Mouse (Mus musculus) kidney, embryonic 15.5 days (tissue): ENCODE measurements around the gene Rhoa. TPM values are rescaled to one million over a fixed set of nuclear protein-coding genes. Genes with fewer than 3 reads are reported as not detected.
A peak's percentile ranks its signal among the peaks of the same experiment; 100 is the strongest.
"Not testable (repeated sequence)": the region's sequence is repeated elsewhere in the genome, so short reads cannot be mapped to it uniquely, and the experiment has no call there.

Experiments
- ATAC-seq: fragments of 200-750 bp; cut with Nextera tagmentation; replicated peaks from 2 replicates; pipeline ENCODE4 v1.8.0; 2017; ENCODE audit warnings: moderate TSS enrichment; ENCODE audit not compliant: low FRiP score
- H3K27ac ChIP-seq: fragments of 300-500 bp; sonication (generic); 2 replicates; pipeline ENCODE4 v1.5.1; 2015; ENCODE audit warnings: mild to moderate bottlenecking, inconsistent platforms
- H3K27me3 ChIP-seq: fragments of 300-500 bp; sonication (generic); 2 replicates; pipeline ENCODE4 v1.6.1; 2015; ENCODE audit warnings: inconsistent platforms
- H3K36me3 ChIP-seq: fragments of 300-500 bp; sonication (generic); 2 replicates; pipeline ENCODE4 v1.6.1; 2015; ENCODE audit warnings: inconsistent platforms
- H3K4me1 ChIP-seq: fragments of 300-500 bp; sonication (generic); 2 replicates; pipeline ENCODE4 v1.6.1; 2015; ENCODE audit warnings: inconsistent platforms
- H3K4me2 ChIP-seq: fragments of 300-500 bp; sonication (generic); 2 replicates; pipeline ENCODE4 v1.6.1; 2015; ENCODE audit warnings: moderate library complexity, mild to moderate bottlenecking, inconsistent platforms
- H3K4me3 ChIP-seq: fragments of 300-500 bp; sonication (generic); replicated peaks from 2 replicates; pipeline ENCODE4 v1.5.1; 2015; ENCODE audit warnings: mild to moderate bottlenecking, inconsistent platforms
- H3K9ac ChIP-seq: fragments of 300-500 bp; sonication (generic); 2 replicates; pipeline ENCODE4 v1.6.1; 2015; ENCODE audit warnings: mild to moderate bottlenecking, inconsistent platforms
- H3K9me3 ChIP-seq: fragments of 300-500 bp; sonication (generic); replicated peaks from 2 replicates; pipeline ENCODE4 v1.6.1; 2016; ENCODE audit warnings: inconsistent platforms
- WGBS: fragments of 180-500 bp; shearing (Covaris S2); methylation state at CpG from one replicate; pipeline ENCODE4 v1.1.7; 2015; ENCODE audit warnings: mixed read lengths; 5-methylcytosine and 5-hydroxymethylcytosine counted together
- polyA plus RNA-seq: library from polyadenylated mRNA; unstranded; fragments of >200 nt; fragmentation: Nextera tagmentation; extraction: Ambion mirVana; gene quantifications from 2 replicates; pipeline ENCODE4 v1.2.1, GENCODE M21; 2015

Rhoa gene
- polyA plus RNA-seq, 1 experiment from 2014 or later = 484 TPM

DNA sequence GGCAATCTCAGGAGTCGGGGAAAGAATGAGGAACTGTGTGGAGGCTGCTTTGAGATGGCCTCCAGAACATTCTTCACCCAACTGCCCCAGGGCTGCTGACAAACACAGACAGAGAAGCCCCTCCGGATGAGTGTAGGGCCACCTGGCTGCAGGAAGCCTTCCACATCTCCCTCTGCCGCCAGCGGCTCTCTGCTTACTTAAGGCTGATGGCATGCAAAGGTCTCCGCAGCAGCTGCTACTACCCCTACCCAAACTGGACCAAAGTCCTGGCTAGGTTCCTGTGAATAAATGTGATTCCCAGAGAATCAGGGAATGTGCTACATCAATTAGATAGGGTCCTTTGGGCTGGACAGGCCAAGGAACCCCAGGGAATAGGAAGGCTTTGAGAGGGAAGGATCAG, 33.2 kb upstream of the Rhoa start:
- Histone ChIP-seq H3K27ac (peak overlapping the region; percentile 45), H3K4me2 (no peak overlapping the region), H3K9ac (no peak overlapping the region), H3K4me1 (peaks cover 21% of the 10 kb centered on the region), H3K4me3 (no peak overlapping the region), H3K9me3 (no peaks in the 10 kb centered on the region), H3K36me3 (no peaks in the 10 kb centered on the region), H3K27me3 (no peaks in the 10 kb centered on the region)
- ATAC-seq = 0 out of 2 replicates have a peak, but pooled peaks have one; percentile 6
- 68% methylated on average over 5 of the region's 5 CpGs for WGBS

GRCm38 (mm10) chr9:108273485-108273884, 32.4 kb upstream of the Rhoa start:
- no peak overlapping the region for H3K27ac ChIP-seq

GRCm38 (mm10) chr9:108274476-108275330, 31.2 kb upstream of the Rhoa start:
- H3K27me3 ChIP-seq = no peaks in the 10 kb centered on the region
- ATAC-seq = no peak
- H3K9ac ChIP-seq = no peak overlapping the region
- H3K36me3 ChIP-seq = no peaks in the 10 kb centered on the region
- H3K9me3 ChIP-seq = no peaks in the 10 kb centered on the region
- no peak overlapping the region for H3K4me3 ChIP-seq
- no peak overlapping the region for H3K4me2 ChIP-seq
- peaks cover 21% of the 10 kb centered on the region for H3K4me1 ChIP-seq
- H3K27ac ChIP-seq = peak overlapping the region; percentile 13; the same call in 1 of the 2 replicates
- 70% methylated on average over 5 of the region's 5 CpGs for WGBS

More at GRCm38 (mm10) chr9:108273485-108273884, 32.4 kb upstream of the Rhoa start:
- no peak overlapping the region for H3K4me2 ChIP-seq
- H3K9me3 ChIP-seq = no peaks in the 10 kb centered on the region
- 77% methylated on average over 4 of the region's 4 CpGs for WGBS
- H3K4me1 ChIP-seq = peaks cover 21% of the 10 kb centered on the region
- no peak overlapping the region for H3K9ac ChIP-seq
- no peaks in the 10 kb centered on the region for H3K36me3 ChIP-seq
- H3K4me3 ChIP-seq = no peak overlapping the region
- no peaks in the 10 kb centered on the region for H3K27me3 ChIP-seq
- no peak for ATAC-seq

DNA sequence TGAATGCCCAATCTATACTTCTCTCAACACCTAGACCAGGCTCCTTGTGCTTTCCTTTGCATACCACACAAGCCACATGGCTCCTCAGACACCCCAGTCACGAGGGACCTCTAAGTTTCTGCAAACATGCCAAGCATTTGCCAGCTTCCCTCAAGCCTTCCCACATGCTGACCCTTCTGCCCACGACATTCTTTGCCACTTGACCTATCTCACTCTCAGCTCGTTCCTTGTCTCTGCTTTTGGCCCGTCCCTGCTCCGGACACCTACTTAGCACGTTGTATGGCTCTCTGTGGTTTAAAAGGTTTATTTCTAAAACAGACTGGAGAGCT, 30.6 kb upstream of the Rhoa start:
- 53% methylated on average over 6 of the region's 6 CpGs for WGBS
- ATAC-seq = no peak
- Histone ChIP-seq H3K27me3 (no peaks in the 10 kb centered on the region), H3K4me2 (no peak overlapping the region), H3K27ac (no peak overlapping the region), H3K4me1 (peaks cover 24% of the 10 kb centered on the region), H3K9ac (no peak overlapping the region), H3K36me3 (no peaks in the 10 kb centered on the region), H3K9me3 (no peaks in the 10 kb centered on the region), H3K4me3 (no peak overlapping the region)

DNA sequence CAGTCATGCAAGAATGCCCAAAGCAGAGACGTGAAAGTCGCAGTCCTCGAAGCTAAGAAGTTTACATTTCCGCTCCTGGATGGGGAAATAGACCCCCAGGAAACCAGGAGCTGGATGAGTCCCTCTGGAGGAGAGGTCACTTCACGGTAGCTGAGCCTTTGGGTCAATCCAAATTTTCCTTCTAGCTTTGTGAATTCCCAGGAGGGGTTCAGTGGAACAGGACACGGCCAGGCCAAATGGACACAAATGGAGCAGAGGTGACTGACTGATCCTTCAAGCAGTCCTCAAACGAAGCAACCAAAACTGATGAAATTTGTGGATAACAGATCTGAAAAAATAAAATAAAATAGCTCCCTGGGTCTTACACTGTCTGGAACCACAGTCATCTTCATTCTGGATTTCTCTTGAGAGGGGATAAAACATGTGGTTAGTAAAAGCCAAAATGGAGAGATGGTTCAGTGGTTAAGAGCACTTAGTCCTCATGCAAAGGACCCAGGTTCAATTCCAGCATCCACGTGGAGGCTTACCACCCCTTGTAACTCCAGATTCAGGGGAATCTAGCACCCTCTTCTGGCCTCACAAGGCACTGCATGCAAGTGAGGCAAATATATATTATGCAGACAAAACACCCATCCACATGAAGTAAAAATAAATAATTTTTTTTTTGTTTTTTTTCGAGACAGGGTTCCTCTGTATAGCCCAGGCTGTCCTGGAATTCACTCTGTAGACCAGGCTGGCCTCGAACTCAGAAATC, 27.1 kb upstream of the Rhoa start:
- no peak for ATAC-seq
- Histone ChIP-seq H3K4me3 (no peak overlapping the region), H3K9me3 (no peaks in the 10 kb centered on the region), H3K27ac (no peak overlapping the region), H3K36me3 (no peaks in the 10 kb centered on the region), H3K27me3 (no peaks in the 10 kb centered on the region), H3K4me2 (no peak overlapping the region), H3K9ac (no peak overlapping the region), H3K4me1 (peaks cover 15% of the 10 kb centered on the region)
- 60% methylated on average over 10 of the region's 10 CpGs for WGBS

DNA sequence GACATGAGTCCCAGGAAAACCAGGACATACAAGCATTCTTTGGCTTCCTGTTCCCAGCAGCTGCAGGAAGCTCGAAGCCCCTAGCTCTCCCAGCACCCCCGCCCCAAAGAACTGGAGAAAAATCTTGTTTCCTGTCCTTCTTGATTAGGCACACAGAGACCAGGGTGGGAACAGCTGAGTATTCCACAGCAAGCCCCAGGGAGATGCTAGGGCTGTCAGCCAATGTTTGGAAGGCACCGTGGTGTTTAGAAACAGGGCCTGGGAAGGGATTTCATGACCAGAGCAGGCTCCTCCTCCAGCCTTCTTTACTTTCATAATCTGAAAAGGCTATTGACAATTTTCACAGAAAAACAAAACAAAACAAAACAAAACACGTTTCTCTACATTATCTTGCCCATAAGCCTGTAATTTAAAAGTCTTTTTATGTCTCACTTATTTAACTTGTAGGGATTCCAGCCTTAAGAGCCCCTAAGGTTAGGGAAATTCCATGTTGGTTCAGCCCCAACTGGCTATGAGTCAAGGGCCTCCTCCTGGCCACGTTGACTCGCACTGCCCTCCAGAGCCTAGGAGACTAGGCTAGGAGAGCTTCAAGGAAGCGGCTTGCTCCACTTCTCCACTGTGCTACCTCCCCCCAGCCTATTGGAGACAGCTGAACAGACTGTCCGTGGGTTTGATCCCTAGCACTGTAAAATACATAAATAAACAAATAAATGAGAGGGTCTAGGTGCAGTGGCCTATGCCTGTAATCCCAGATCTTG, 25.7 kb upstream of the Rhoa start:
- Histone ChIP-seq H3K36me3 (no peaks in the 10 kb centered on the region), H3K27ac (peak overlapping the region; percentile 77), H3K9ac (no peak overlapping the region), H3K4me3 (no peak overlapping the region), H3K9me3 (no peaks in the 10 kb centered on the region), H3K4me2 (0 out of 2 replicates have a peak overlapping the region, but pooled peaks have one; percentile 9), H3K27me3 (no peaks in the 10 kb centered on the region), H3K4me1 (peaks cover 10% of the 10 kb centered on the region; the same call in 1 of the 2 replicates)
- peak; percentile 71; the same call in 1 of the 2 replicates for ATAC-seq
- 35% methylated on average over 8 of the region's 8 CpGs for WGBS

- ATAC-seq = peak; percentile 64
- Histone ChIP-seq H3K36me3 (no peaks in the 10 kb centered on the region), H3K9ac (no peak overlapping the region), H3K4me2 (no peak overlapping the region), H3K9me3 (no peaks in the 10 kb centered on the region), H3K27me3 (no peaks in the 10 kb centered on the region), H3K4me3 (no peak overlapping the region), H3K4me1 (peaks cover 8% of the 10 kb centered on the region; the same call in 1 of the 2 replicates), H3K27ac (no peak overlapping the region)
- 13% methylated on average over 6 of the region's 6 CpGs for WGBS
Measured at GRCm38 (mm10) chr9:108284410-108284809, 21.5 kb upstream of the Rhoa start.

DNA sequence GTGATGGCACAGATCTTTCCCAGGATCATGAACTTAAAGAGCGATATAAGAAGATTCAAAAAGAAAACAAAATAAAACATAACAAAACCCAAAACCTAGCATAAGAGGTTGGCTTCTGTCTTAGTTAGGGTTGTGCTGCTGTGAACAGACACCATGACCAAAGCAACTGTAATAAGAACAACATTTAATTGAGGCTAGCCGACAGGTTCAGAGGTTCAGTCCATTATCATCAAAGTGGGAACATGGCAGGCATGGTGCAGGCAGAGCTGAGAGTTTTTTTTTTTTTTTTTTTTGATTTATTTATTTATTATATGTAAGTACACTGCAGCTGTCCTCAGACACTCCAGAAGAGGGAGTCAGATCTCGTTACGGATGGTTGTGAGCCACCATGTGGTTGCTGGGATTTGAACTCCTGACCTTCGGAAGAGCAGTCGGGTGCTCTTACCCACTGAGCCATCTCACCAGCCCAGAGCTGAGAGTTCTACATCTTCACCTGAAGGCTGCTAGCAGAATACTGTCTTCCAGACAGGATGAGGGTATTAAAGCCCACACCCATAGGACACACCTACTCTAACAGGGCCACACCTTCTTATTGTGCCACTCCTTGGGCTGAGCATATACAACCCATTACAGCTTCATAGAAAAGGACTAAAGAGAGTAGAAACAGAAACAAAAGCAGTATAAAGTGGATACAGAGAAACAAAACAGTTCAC, 18.2 kb upstream of the Rhoa start:
- not testable (repeated sequence) for H3K4me3 ChIP-seq, H3K9me3 ChIP-seq, ATAC-seq, H3K27me3 ChIP-seq, H3K27ac ChIP-seq, H3K36me3 ChIP-seq, H3K9ac ChIP-seq, H3K4me1 ChIP-seq, H3K4me2 ChIP-seq
- 90% methylated on average over 4 of the region's 6 CpGs for WGBS

DNA sequence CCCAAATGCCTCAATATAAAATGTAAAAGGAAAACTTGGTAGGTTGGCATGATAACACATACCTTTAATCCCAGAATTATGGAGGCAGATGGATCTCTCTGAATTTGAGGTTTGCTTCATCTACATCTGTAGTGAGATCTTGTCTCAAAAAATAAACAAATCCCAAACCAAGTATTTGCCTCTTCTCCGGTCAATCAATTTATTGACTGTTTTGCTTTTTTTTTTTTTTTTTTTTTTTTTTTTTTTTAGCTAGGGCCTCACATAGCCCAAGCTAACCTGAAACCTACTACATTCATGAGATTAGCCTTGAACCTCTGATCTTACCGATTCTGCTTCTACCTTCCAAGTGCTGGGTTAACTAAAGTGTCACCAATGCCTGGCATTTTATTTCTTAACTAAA, 16.6 kb upstream of the Rhoa start:
- 62% methylated on average over 2 of the region's 2 CpGs for WGBS
- no peak for ATAC-seq
- peaks cover 7% of the 10 kb centered on the region for H3K4me1 ChIP-seq
- no peaks in the 10 kb centered on the region for H3K27me3 ChIP-seq
- no peaks in the 10 kb centered on the region for H3K9me3 ChIP-seq
- peak overlapping the region; percentile 61 for H3K4me3 ChIP-seq
- 0 out of 2 replicates have a peak overlapping the region, but pooled peaks have one; percentile 89 for H3K27ac ChIP-seq
- H3K9ac ChIP-seq = no peak overlapping the region
- peak overlapping the region; percentile 69 for H3K4me2 ChIP-seq
- H3K36me3 ChIP-seq = peaks cover 7% of the 10 kb centered on the region

- Histone ChIP-seq H3K27me3 (no peaks in the 10 kb centered on the region), H3K36me3 (peaks cover 16% of the 10 kb centered on the region), H3K4me1 (peaks cover 5% of the 10 kb centered on the region), H3K4me2 (peak within 1 kb of the TSS; percentile 69), H3K4me3 (peak within 1 kb of the TSS; percentile 61), H3K27ac (peak within 1 kb of the TSS; percentile 89), H3K9ac (peak within 1 kb of the TSS; percentile 55), H3K9me3 (no peaks in the 10 kb centered on the region)
- peak; percentile 98 for ATAC-seq
- under 1% methylated on average over 32 of the region's 32 CpGs for WGBS
Measured at GRCm38 (mm10) chr9:108290016-108290750, 15.7 kb upstream of the Rhoa start, which contains the start of gene Nicn1. Gene Nicn1, plus strand, starts transcription at chr9:108290429.

DNA sequence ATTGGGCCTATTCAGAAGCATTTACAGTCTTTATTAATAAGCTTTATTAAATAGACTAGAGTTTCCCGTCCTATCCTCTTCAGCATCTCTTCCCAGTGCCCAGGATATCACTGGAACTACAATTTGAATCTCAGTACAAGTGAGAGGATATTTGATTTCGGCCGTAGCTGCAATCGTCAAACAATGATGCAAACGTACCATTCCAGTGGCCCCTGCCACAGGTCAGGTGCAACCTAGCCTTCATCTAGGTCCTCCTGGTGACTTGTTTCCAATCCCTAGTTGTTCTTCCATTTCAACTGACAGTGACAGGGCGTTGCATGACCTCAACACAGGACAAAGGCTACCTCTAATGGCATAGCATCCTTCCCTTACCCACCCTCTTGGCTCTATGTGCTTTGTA, 15.2 kb upstream of the Rhoa start:
- Histone ChIP-seq H3K4me3 (peak overlapping the region; percentile 61), H3K9me3 (no peaks in the 10 kb centered on the region), H3K27me3 (no peaks in the 10 kb centered on the region), H3K36me3 (peaks cover 19% of the 10 kb centered on the region), H3K27ac (peak overlapping the region; percentile 52; the same call in 1 of the 2 replicates), H3K4me1 (peaks cover 7% of the 10 kb centered on the region), H3K9ac (peak overlapping the region; percentile 52), H3K4me2 (peak overlapping the region; percentile 69)
- ATAC-seq = no peak
- WGBS = 41% methylated on average over 6 of the region's 6 CpGs
